Mouse (Mus musculus): ENCODE data around the gene Tapt1.
"Not testable (repeated sequence)": the region's sequence is repeated elsewhere in the genome, so short reads cannot be mapped to it uniquely, and the experiment has no call there.

The Tapt1 gene

GRCm38 (mm10) chr5:44143467-44144235, 82.8 kb downstream of the Tapt1 start:
- in situ Hi-C loops (cut with MseI, MboI): no loop called here

- in situ Hi-C loops (cut with MseI, MboI): no loop called here
Measured at GRCm38 (mm10) chr5:44127487-44127886, 98.9 kb downstream of the Tapt1 start.

- in situ Hi-C loops (cut with MseI, MboI): not testable (repeated sequence)
Measured at GRCm38 (mm10) chr5:44126574-44126973, 99.9 kb downstream of the Tapt1 start.
